Mouse (Mus musculus) left cerebral cortex, adult 18-20 months (tissue): ENCODE measurements around the gene Ptbp1. TPM values are rescaled to one million over a fixed set of nuclear protein-coding genes. Genes with fewer than 3 reads are reported as not detected.

Experiments
- DNase-seq, 2 experiments: peaks; one replicate each; pipeline ENCODE4 v3.0.0; 2021 to 2022; ENCODE audit warnings: low spot score in 2 of 2, mixed read lengths in 1 of 2
- long read RNA-seq, 2 experiments: library from polyadenylated mRNA; stranded (forward); transcript quantifications; one replicate each; pipeline ENCODE4 v2.0.0; 2021
- total RNA-seq, 2 experiments: library from RNA; stranded (reverse); gene quantifications; 2 replicates each; pipeline ENCODE4 v1.2.3; 2021

The Ptbp1 gene
- total RNA-seq = 10 to 100 TPM; 54.3 to 62.5 TPM
- long read RNA-seq, experiment 1, transcript Ptbp1-206 (13 exons, 3,169 nt) = major isoform, 5 of 16 reads
- long read RNA-seq, experiment 1, transcript Ptbp1-216 (14 exons, 3,110 nt) = major isoform, 5 of 16 reads
- long read RNA-seq, experiment 1, partial matches to known transcripts = 4 of 16 reads
- long read RNA-seq, experiment 1, other reads (novel, unspliced or antisense) = 2 of 16 reads
- long read RNA-seq, experiment 2, partial matches to known transcripts = 3 of 11 reads
- long read RNA-seq, experiment 2, other reads (novel, unspliced or antisense) = 0 of 11 reads

- peak; percentile 99 for DNase-seq
Observed at GRCm38 (mm10) chr10:79853860-79854795, at the start of gene Ptbp1. Ptbp1 (plus strand) TSS chr10:79854427.

GRCm38 (mm10) chr10:79805636-79806035 lies 48.6 kb upstream of the Ptbp1 start:
- DNase-seq = no peak

- DNase-seq = no peak
Observed at GRCm38 (mm10) chr10:79806331-79806730, 47.9 kb upstream of the Ptbp1 start.

- no peak for DNase-seq
Observed at GRCm38 (mm10) chr10:79806972-79807371, 47.3 kb upstream of the Ptbp1 start.

GRCm38 (mm10) chr10:79807826-79808225 lies 46.4 kb upstream of the Ptbp1 start:
- DNase-seq = no peak

GRCm38 (mm10) chr10:79808728-79809127 lies 45.5 kb upstream of the Ptbp1 start:
- no peak for DNase-seq

- DNase-seq = peak; percentile 85 to 92
Observed at GRCm38 (mm10) chr10:79811736-79812637, 42.2 kb upstream of the Ptbp1 start.

GRCm38 (mm10) chr10:79814271-79814842 lies 39.9 kb upstream of the Ptbp1 start:
- DNase-seq = no peak

GRCm38 (mm10) chr10:79815671-79816494 lies 38.3 kb upstream of the Ptbp1 start:
- DNase-seq = no peak

- DNase-seq = no peak
Observed at GRCm38 (mm10) chr10:79817111-79817510, 37.1 kb upstream of the Ptbp1 start.

GRCm38 (mm10) chr10:79818225-79818624 lies 36.0 kb upstream of the Ptbp1 start:
- DNase-seq = no peak

- no peak for DNase-seq
Observed at GRCm38 (mm10) chr10:79819606-79820005, 34.6 kb upstream of the Ptbp1 start.

GRCm38 (mm10) chr10:79820277-79820676 lies 34.0 kb upstream of the Ptbp1 start:
- DNase-seq = no peak

GRCm38 (mm10) chr10:79820782-79821181 lies 33.4 kb upstream of the Ptbp1 start, which contains the start of gene Misp:
Misp (plus strand) TSS chr10:79820989.
- DNase-seq = no peak

- DNase-seq = no peak
Observed at GRCm38 (mm10) chr10:79821731-79822130, 32.5 kb upstream of the Ptbp1 start.

GRCm38 (mm10) chr10:79822372-79822771 lies 31.9 kb upstream of the Ptbp1 start:
- DNase-seq = no peak

- DNase-seq = no peak
Observed at GRCm38 (mm10) chr10:79823011-79823410, 31.2 kb upstream of the Ptbp1 start.

- no peak for DNase-seq
Observed at GRCm38 (mm10) chr10:79824413-79824812, 29.8 kb upstream of the Ptbp1 start.

GRCm38 (mm10) chr10:79831583-79831982 lies 22.6 kb upstream of the Ptbp1 start:
- no peak for DNase-seq
